Mouse (Mus musculus): ENCODE measurements at regions not wholly inside any gene's neighbourhood (a gene's known extent, or its start where the extent isn't known, plus 50 kb on each side); places are given as distances from the start of the nearest gene placed in this dataset.
"Not testable (repeated sequence)": the region's sequence is repeated elsewhere in the genome, so short reads cannot be mapped to it uniquely, and the experiment has no call there.

GRCm38 (mm10) chr4:114298517-114298916 is 108.0 kb upstream of the Trabd2b start:
- TF ChIP-seq EP300, CTCF (IDR thresholded peaks at IDR 0.05; ENCODE audit: low read depth): not testable (repeated sequence)

Data from liver, postnatal 0 days (tissue).